Mouse (Mus musculus) hindbrain, postnatal 0 days (tissue): Measurements from ENCODE around the gene Slc15a2. TPM values are rescaled to one million over a fixed set of nuclear protein-coding genes. Genes with fewer than 3 reads are reported as not detected.

ENCODE experiments used
- ATAC-seq: fragments of 200-750 bp; cut with Nextera tagmentation; 2 replicates; pipeline ENCODE4 v1.8.0; 2017; ENCODE audit warnings: mild to moderate bottlenecking, moderate TSS enrichment, moderate library complexity
- DNase-seq: peaks from one replicate; pipeline ENCODE4 v3.0.0-alpha.2; 2015; ENCODE audit warnings: low spot score
- H3K27ac ChIP-seq: fragments of 300-500 bp; sonication (generic); 2 replicates; pipeline ENCODE4 v1.5.1; 2014; ENCODE audit warnings: mild to moderate bottlenecking
- H3K27me3 ChIP-seq: fragments of 300-500 bp; sonication (generic); 2 replicates; pipeline ENCODE4 v1.6.1; 2014; ENCODE audit warnings: low read length, mixed read lengths; ENCODE audit not compliant: insufficient read depth
- H3K36me3 ChIP-seq: fragments of 300-500 bp; sonication (generic); 2 replicates; pipeline ENCODE4 v1.6.1; 2014; ENCODE audit warnings: low read length, mixed read lengths; ENCODE audit not compliant: insufficient read depth
- H3K4me1 ChIP-seq: fragments of 300-500 bp; sonication (generic); 2 replicates; pipeline ENCODE4 v1.6.1; 2014; ENCODE audit warnings: antibody characterized with exemption, low read length, mixed read lengths; ENCODE audit not compliant: insufficient read depth
- H3K4me2 ChIP-seq: fragments of 300-500 bp; sonication (generic); 2 replicates; pipeline ENCODE4 v1.6.1; 2014; ENCODE audit warnings: low read depth, mild to moderate bottlenecking, low read length, moderate library complexity, mixed read lengths
- H3K4me3 ChIP-seq: fragments of 300-500 bp; sonication (generic); 2 replicates; pipeline ENCODE4 v1.5.1; 2014; ENCODE audit warnings: low read length
- H3K9ac ChIP-seq: fragments of 300-500 bp; sonication (generic); replicated peaks from 2 replicates; pipeline ENCODE4 v1.6.1; 2014; ENCODE audit warnings: mild to moderate bottlenecking, low read length, moderate library complexity, mixed read lengths
- H3K9me3 ChIP-seq: fragments of 300-500 bp; sonication (generic); 2 replicates; pipeline ENCODE4 v1.6.1; 2016; ENCODE audit warnings: low read length, mixed read lengths
- CTCF ChIP-seq: IDR thresholded peaks from 2 replicates; pipeline ENCODE4 v1.5.1; 2016; ENCODE audit warnings: antibody characterized with exemption, control low read depth, low read depth
- WGBS: fragments of 180-500 bp; shearing (Covaris S2); extraction: QIAGEN DNeasy Blood & Tissue Kit; methylation state at CpG from one replicate; pipeline ENCODE4 v1.1.7; 2014; 5-methylcytosine and 5-hydroxymethylcytosine counted together
- polyA plus RNA-seq: library from polyadenylated mRNA; unstranded; fragments of >200 nt; fragmentation: Nextera tagmentation; extraction: Ambion mirVana; gene quantifications from 2 replicates; pipeline ENCODE4 v1.2.1, GENCODE M21; 2015
- total RNA-seq: library from RNA; depleted of rRNA; stranded (reverse); fragments of >200 nt; gene quantifications from 2 replicates; pipeline ENCODE4 v1.2.3, GENCODE M21; 2014

Slc15a2 gene
- total and polyA plus RNA-seq, 2 experiments from 2014 or later = 25.5 to 30.3 TPM

GRCm38 (mm10) chr16:36794976-36795375 lies 10.2 kb upstream of the Slc15a2 start:
- DNase-seq = no peak
- no peak overlapping the region for H3K4me2 ChIP-seq
- no peak for TF ChIP-seq CTCF
- 93% methylated on average over 2 of the region's 2 CpGs for WGBS
- no peak for ATAC-seq
- no peak overlapping the region for H3K9ac ChIP-seq
- H3K4me3 ChIP-seq = no peak overlapping the region
- H3K27ac ChIP-seq = no peak overlapping the region
- no peaks in the 10 kb centered on the region for H3K36me3 ChIP-seq
- H3K27me3 ChIP-seq = no peaks in the 10 kb centered on the region
- no peaks in the 10 kb centered on the region for H3K4me1 ChIP-seq
- 0 out of 2 replicates have a peak, but pooled peaks cover 3% of the 10 kb centered on the region for H3K9me3 ChIP-seq

GRCm38 (mm10) chr16:36790166-36790565 lies 5.4 kb upstream of the Slc15a2 start:
- no peak for TF ChIP-seq CTCF
- Histone ChIP-seq H3K4me2 (no peak overlapping the region), H3K9me3 (0 out of 2 replicates have a peak, but pooled peaks cover 3% of the 10 kb centered on the region), H3K36me3 (no peaks in the 10 kb centered on the region), H3K4me3 (no peak overlapping the region), H3K9ac (no peak overlapping the region), H3K27ac (no peak overlapping the region), H3K4me1 (no peaks in the 10 kb centered on the region), H3K27me3 (no peaks in the 10 kb centered on the region)
- no peak for ATAC-seq
- no peak for DNase-seq
- 94% methylated on average over 4 of the region's 4 CpGs for WGBS

- H3K27me3 ChIP-seq = no peaks in the 10 kb centered on the region
- no peak for DNase-seq
- ATAC-seq = no peak
- no peak overlapping the region for H3K27ac ChIP-seq
- 0 out of 2 replicates have a peak, but pooled peaks cover 3% of the 10 kb centered on the region for H3K9me3 ChIP-seq
- 90% methylated on average over 7 of the region's 7 CpGs for WGBS
- H3K4me1 ChIP-seq = no peaks in the 10 kb centered on the region
- H3K36me3 ChIP-seq = no peaks in the 10 kb centered on the region
- TF ChIP-seq CTCF = no peak
- H3K9ac ChIP-seq = no peak overlapping the region
- H3K4me3 ChIP-seq = no peak overlapping the region
- H3K4me2 ChIP-seq = no peak overlapping the region
These were observed 1.7 kb upstream of the Slc15a2 start for GRCm38 (mm10) chr16:36786466-36786865.

- peak; percentile 58 for DNase-seq
- no peaks in the 10 kb centered on the region for H3K36me3 ChIP-seq
- no peak for ATAC-seq
- WGBS = 46% methylated on average over 2 of the region's 2 CpGs
- H3K27me3 ChIP-seq = no peaks in the 10 kb centered on the region
- peak overlapping the region; percentile 6; the same call in 1 of the 2 replicates for H3K27ac ChIP-seq
- TF ChIP-seq CTCF = no peak
- H3K4me2 ChIP-seq = peak overlapping the region; percentile 41
- H3K4me1 ChIP-seq = no peaks in the 10 kb centered on the region
- no peak overlapping the region for H3K9ac ChIP-seq
- peak overlapping the region; percentile 27 for H3K4me3 ChIP-seq
- H3K9me3 ChIP-seq = no peaks in the 10 kb centered on the region
These were observed 616 bp downstream of the Slc15a2 start for GRCm38 (mm10) chr16:36784146-36784545.

GRCm38 (mm10) chr16:36775658-36776057 lies 9.1 kb downstream of the Slc15a2 start:
- no peak overlapping the region for H3K9ac ChIP-seq
- peak; percentile 90 for ATAC-seq
- no peak for TF ChIP-seq CTCF
- 57% methylated on average over 6 of the region's 6 CpGs for WGBS
- no peak overlapping the region for H3K4me2 ChIP-seq
- H3K4me1 ChIP-seq = no peaks in the 10 kb centered on the region
- H3K4me3 ChIP-seq = no peak overlapping the region
- no peaks in the 10 kb centered on the region for H3K9me3 ChIP-seq
- no peaks in the 10 kb centered on the region for H3K36me3 ChIP-seq
- H3K27ac ChIP-seq = no peak overlapping the region
- peak; percentile 65 for DNase-seq
- no peaks in the 10 kb centered on the region for H3K27me3 ChIP-seq

- H3K4me2 ChIP-seq = no peak overlapping the region
- H3K27ac ChIP-seq = no peak overlapping the region
- 92% methylated on average over 5 of the region's 5 CpGs for WGBS
- H3K4me1 ChIP-seq = no peaks in the 10 kb centered on the region
- H3K36me3 ChIP-seq = no peaks in the 10 kb centered on the region
- ATAC-seq (no peak), DNase-seq (no peak)
- H3K9ac ChIP-seq = no peak overlapping the region
- H3K4me3 ChIP-seq = no peak overlapping the region
- no peaks in the 10 kb centered on the region for H3K27me3 ChIP-seq
- TF ChIP-seq CTCF = no peak
- H3K9me3 ChIP-seq = no peaks in the 10 kb centered on the region
These were observed 11.8 kb downstream of the Slc15a2 start for GRCm38 (mm10) chr16:36772996-36773395.

- ATAC-seq (no peak), DNase-seq (no peak)
- no peak for TF ChIP-seq CTCF
- no peak overlapping the region for H3K9ac ChIP-seq
- H3K4me1 ChIP-seq = no peaks in the 10 kb centered on the region
- H3K9me3 ChIP-seq = no peaks in the 10 kb centered on the region
- 93% methylated on average over 3 of the region's 3 CpGs for WGBS
- H3K4me3 ChIP-seq = no peak overlapping the region
- no peak overlapping the region for H3K27ac ChIP-seq
- H3K36me3 ChIP-seq = no peaks in the 10 kb centered on the region
- no peaks in the 10 kb centered on the region for H3K27me3 ChIP-seq
- H3K4me2 ChIP-seq = no peak overlapping the region
These were observed 13.1 kb downstream of the Slc15a2 start for GRCm38 (mm10) chr16:36771703-36772102.
